Mouse (Mus musculus): ENCODE results near the gene Atrn. TPM values are rescaled to one million over a fixed set of nuclear protein-coding genes. Genes with fewer than 3 reads are reported as not detected.

The Atrn gene
- total RNA-seq (2021), result 10 to 100 TPM; 27.3 to 31.5 TPM
- polyA plus RNA-seq (2012; rRNA removed), result 9.8 and 10.3 TPM in 2 replicates
- long read RNA-seq, partial matches to known transcripts, result 0 of 7 reads
- long read RNA-seq, other reads (novel, unspliced or antisense), result 7 of 7 reads

GRCm38 (mm10) chr2:130905751-130906583, at the start of gene Atrn, which contains the start of gene 4930402H24Rik:
Atrn (plus strand) TSS chr2:130906495.
4930402H24Rik (minus strand) TSS chr2:130906406.
- peak; percentile 97 for DNase-seq

DNA sequence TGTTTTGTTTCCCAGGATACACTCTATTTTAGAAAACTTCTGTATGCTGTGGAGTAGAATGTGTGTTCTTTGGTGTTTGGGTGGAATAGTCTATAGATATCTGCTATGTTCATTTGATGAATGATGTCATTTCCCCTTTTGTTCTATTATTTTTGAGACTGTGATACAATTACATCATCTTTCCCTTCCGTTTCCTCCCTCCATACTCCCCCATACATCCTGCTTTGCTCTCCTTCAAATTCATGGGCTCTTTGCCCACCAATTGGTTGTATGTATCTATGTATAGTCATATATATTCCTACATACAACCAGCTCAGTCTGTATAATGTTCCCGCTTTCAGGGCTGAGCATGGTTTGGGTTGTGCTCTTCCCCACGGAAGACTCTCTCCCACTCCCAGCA, 44.2 kb upstream of the Atrn start:
- DNase-seq, result no peak

GRCm38 (mm10) chr2:130870916-130871315, 35.4 kb upstream of the Atrn start:
- DNase-seq, result no peak

GRCm38 (mm10) chr2:130877376-130877775, 28.9 kb upstream of the Atrn start:
- no peak for DNase-seq

DNA sequence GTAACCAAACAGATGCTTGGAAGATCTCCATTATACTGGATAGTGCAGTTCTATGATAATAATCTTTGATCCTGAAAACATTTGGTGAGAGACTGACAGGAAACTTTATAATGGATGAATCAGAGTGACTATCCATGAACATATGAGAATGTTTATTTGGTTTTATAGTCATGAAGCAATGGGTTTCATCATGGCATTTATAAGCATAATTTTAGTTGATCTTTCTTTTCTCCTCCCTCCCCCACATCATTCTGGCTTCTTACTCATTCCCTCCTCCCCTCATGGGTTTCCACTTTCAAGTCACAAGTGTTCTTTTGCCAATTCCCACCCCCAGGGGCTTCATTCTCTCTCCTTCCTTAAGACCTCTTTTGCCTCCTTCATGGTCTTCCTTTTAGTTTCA, 19.3 kb upstream of the Atrn start:
- no peak for DNase-seq

DNA sequence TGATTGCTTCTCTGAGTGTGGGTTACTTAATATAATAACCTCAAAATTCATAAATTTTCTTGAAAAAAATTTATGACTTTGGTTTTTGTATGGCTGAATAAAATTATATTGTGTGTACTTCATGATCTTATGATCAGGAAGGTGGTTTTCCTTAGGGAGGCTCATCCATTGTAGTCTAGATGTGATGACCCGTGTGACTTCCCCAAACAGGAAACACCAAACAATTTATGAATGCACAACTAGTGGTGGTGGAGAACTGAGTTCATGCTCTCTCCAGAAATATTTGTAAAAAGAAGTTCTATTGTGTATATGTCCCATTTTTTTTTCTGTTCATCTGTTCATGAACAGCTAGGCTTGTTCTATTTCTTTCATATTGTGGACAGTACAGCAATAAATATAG, 18.8 kb upstream of the Atrn start:
- no peak for DNase-seq

GRCm38 (mm10) chr2:130896944-130897343, 9.4 kb upstream of the Atrn start:
- no peak for DNase-seq

DNA sequence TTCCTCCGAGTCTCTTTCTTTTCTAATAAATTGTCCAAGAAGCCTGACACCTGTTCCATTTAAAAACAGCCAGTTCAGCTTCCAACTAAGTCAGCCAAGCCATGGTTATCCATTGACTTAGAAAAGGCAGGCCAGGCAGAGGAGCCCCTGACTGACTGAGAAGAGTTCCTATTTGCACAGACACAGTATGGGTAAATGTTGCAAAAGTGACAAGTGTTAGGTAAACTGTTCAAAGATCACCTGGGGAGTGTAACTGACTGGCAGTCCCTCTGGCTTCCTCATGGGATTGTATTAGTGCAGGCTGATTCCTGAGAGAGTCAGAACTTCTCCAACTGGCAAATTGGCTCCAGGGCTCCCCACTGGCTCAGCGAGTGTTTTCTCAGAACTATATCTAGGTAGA, 8.4 kb upstream of the Atrn start:
- no peak for DNase-seq

DNA sequence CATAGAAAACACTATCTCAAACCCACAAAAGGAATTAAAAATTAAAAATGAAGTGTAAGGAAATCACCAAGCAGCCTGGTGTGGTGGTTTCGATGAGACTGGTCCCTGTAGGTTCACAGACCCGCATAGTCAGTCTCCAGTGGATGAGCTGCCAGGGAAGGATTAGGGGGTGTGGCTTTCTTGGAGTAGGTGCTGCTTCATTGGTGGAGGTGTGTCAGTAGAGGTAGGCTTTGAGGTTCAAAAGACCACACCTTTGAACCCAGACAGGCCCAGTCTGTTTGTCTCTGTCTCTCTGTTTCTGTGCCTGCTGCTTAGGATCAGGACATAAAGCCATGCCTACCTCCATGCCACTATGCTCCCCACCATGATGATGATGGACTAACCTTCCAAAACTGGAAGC, 7.5 kb upstream of the Atrn start:
- DNase-seq, result no peak

DNA sequence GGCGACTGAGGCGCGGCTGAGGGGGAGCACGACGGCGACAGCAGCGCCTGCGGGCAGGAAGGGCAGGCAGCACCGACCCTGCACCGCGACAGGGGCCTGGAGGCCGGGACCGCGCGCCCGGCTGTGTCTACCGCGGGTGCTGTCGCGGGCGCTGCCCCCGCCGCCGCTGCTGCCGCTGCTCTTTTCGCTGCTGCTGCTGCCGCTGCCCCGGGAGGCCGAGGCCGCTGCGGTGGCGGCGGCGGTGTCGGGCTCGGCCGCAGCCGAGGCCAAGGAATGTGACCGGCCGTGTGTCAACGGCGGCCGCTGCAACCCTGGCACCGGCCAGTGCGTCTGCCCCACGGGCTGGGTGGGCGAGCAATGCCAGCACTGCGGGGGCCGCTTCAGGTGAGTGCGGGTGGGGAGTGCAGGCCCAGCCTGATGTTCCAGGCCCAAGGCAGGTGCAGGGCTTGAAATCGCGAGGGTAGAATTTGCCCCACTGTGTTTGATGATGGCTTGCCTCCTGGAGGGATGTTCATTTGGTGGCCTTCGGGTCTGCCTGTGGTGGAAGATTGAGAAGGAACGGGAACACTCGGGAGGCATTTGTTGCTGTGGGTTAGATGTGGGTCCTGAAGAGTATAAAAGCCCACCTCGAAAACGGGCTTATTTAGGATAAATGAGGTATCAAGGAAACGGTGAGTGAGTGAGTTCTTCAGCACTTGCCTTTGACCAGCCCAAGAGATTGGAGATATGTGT, 455 bp downstream of the Atrn start:
- DNase-seq, result no peak

DNA sequence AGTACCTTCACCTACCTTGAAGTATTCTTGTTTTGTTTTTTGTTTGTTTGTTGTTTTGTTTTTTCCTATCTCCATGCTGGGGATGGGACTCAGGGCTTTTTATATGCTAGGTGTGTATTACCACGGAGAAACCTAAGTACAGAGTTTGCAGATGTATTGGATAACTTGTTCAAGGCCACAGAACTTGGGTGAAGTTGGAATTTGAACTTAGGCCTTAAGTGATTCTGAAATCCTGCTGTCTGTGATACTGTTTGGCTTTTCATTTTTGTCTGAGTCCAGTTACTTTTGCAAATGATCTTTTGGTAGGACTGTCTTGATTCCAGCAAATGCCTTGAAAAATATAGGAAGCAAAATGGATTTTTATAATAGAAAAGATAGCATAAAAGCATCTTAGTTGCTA, 5.4 kb downstream of the Atrn start:
- DNase-seq, result no peak

- DNase-seq, result no peak
Observed at GRCm38 (mm10) chr2:130914873-130915272, 8.6 kb downstream of the Atrn start.

GRCm38 (mm10) chr2:130916521-130917147, 10.3 kb downstream of the Atrn start:
- DNase-seq, result peak; percentile 40

GRCm38 (mm10) chr2:130917686-130918085, 11.4 kb downstream of the Atrn start:
- DNase-seq, result no peak

GRCm38 (mm10) chr2:130919062-130919593, 12.8 kb downstream of the Atrn start:
- DNase-seq, result peak; percentile 11

GRCm38 (mm10) chr2:130924950-130925349, 18.7 kb downstream of the Atrn start:
- DNase-seq, result no peak

- DNase-seq, result no peak
Observed at GRCm38 (mm10) chr2:130928031-130928430, 21.7 kb downstream of the Atrn start.

DNA sequence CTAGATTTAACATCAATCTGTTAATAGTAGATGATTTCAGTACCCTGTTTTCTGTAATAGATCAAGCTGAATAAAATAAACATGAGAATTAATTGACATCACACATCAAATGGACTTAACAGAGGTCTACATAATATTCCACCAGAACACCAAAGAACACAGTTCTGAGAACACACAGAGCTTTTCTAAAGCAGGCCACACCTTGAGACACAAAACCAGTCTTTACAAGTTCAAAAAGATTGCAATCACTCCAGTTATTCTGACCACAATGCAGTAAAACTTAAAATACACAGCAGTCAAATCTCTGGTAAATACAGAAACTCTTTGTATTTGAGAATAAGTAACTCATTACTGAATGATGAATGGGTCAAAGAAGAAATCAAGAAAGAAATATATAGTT, 22.2 kb downstream of the Atrn start:
- DNase-seq, result no peak

- DNase-seq, result no peak
Observed at GRCm38 (mm10) chr2:130929994-130930393, 23.7 kb downstream of the Atrn start.

DNA sequence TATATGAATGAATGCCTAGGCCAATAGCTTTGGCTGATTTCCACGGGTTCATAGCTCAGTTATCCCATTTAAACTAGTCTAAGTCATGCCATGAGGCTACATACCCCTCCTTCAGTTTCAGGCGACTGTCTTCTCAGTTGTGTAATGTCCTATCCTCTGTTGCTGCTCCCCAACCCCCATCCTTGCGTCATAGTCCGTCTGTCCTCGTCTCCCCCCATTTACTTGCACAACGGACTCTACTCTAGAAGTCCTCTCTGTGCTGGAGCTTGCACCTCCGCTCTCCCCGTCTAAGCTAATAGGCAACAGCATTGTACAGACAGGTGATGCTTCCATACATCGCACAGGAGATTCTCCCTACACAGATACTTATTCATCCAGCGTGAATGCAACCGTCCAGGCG, 26.6 kb downstream of the Atrn start:
- DNase-seq, result peak; percentile 63

- DNase-seq, result no peak
Observed at GRCm38 (mm10) chr2:130949781-130950180, 43.5 kb downstream of the Atrn start.

DNA sequence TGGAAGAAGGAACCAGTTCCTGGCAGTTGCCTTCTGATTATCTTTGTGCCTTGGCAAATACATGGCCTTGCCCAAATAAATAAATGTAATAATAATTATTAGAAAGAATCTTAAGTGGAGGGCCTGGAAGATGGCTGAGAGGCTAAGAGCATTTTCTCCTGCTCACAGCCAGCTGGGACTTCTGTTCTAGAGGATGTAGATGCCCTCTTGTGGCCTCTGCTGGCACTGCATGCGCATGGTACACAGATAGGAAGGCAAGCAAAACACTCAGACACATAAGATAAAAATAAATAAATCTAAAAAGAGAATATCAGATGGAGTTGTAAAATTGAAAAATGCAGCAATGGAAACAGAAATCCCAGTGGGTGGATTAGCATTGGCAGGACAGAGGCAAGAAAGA, 44.3 kb downstream of the Atrn start:
- peak; percentile 81 for DNase-seq

All from adrenal gland, adult 2 months (tissue).